ENCODE assay signal across 25 mouse cellular contexts in the genomic region with DNA sequence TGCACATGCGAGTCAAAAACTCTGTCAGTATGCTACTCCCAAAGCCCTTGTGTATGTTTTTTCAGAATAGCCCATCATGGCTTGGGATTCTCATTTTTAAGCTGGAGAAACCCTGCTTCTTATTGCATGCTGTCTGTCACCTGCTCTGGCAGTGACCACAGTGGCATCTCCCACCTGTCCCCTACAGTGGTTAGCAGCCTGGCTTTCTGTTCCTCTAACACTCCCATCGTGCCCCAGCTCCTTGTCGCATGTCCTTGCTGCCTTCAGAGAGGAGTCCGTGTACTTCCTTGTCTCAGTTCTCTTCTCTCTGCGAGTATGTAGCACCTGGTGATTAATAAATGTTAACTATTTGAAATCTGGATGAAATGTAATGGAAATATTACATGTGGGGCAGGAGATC. TPM values are rescaled to one million over a fixed set of nuclear protein-coding genes. Genes with fewer than 3 reads are reported as not detected.
"Had no signal": no experiment of that assay in that cellular context is flagged by ENCODE, and none has a peak within 500 bp of the region (broad histone marks: within the 10 kb centered on the region; RNA-seq: fewer than 3 reads in every experiment).

No protein-coding gene starts in this region.

- H3K27me3 ChIP-seq: heart, embryonic 12.5 days; hindbrain, embryonic 13.5 days; hindbrain, embryonic 15.5 days; kidney, embryonic 15.5 days; limb, embryonic 12.5 days; liver, embryonic 13.5 days had no signal

- H3K4me3 ChIP-seq: heart, embryonic 10.5 days; heart, embryonic 12.5 days; hindbrain, embryonic 13.5 days; hindbrain, embryonic 15.5 days; kidney, embryonic 15.5 days; limb, embryonic 10.5 days; limb, embryonic 12.5 days; liver, embryonic 13.5 days had no signal

- H3K4me1 ChIP-seq: hindbrain, embryonic 13.5 days; hindbrain, embryonic 15.5 days; kidney, embryonic 15.5 days; limb, embryonic 10.5 days; limb, embryonic 12.5 days had no signal

- H3K9ac ChIP-seq: heart, embryonic 12.5 days; hindbrain, embryonic 13.5 days; hindbrain, embryonic 15.5 days; kidney, embryonic 15.5 days; limb, embryonic 12.5 days; liver, embryonic 13.5 days had no signal

- H3K4me2 ChIP-seq: heart, embryonic 12.5 days; hindbrain, embryonic 13.5 days; hindbrain, embryonic 15.5 days; kidney, embryonic 15.5 days; limb, embryonic 12.5 days; liver, embryonic 11.5 days; liver, embryonic 13.5 days had no signal

- DNase-seq: gastrocnemius, postnatal 14 days; gastrocnemius, postnatal 36 days; heart, adult 18-20 months; heart, postnatal 10 days; kidney, adult 11 months; kidney, adult 2 months; kidney, adult 9 months; kidney, postnatal 14 days; kidney, postnatal 36 days; layer of hippocampus, adult 9-11 months; layer of hippocampus, postnatal 36 days; liver; liver, embryonic 13.5 days had no signal

- H3K27ac ChIP-seq: heart, embryonic 10.5 days; hindbrain, embryonic 13.5 days; hindbrain, embryonic 15.5 days; hindbrain, postnatal 0 days; kidney, embryonic 15.5 days; kidney, postnatal 0 days; limb, embryonic 10.5 days; limb, embryonic 12.5 days; liver, embryonic 13.5 days had no signal

- H3K9me3 ChIP-seq: heart, embryonic 10.5 days; heart, embryonic 12.5 days; hindbrain, embryonic 13.5 days; hindbrain, embryonic 15.5 days; kidney, embryonic 15.5 days; limb, embryonic 10.5 days; limb, embryonic 12.5 days; liver, embryonic 13.5 days had no signal

RNA-seq across cellular contexts. Expression of a gene that starts 15.3 kb away (rescaled TPM):
- total RNA-seq: layer of hippocampus, adult 18-20 months; layer of hippocampus, postnatal 36 days; left cerebral cortex, adult 18-20 months had no signal
